Mouse (Mus musculus) thymus, postnatal 14 days (tissue): ENCODE results near the gene Usp3.

Experiments
- DNase-seq: peaks from one replicate; pipeline ENCODE4 v3.0.0; 2021

The Usp3 gene

GRCm38 (mm10) chr9:66506011-66506410 lies 86.9 kb downstream of the Usp3 start:
- DNase-seq = no peak

- peak; percentile 83 for DNase-seq
Measured at GRCm38 (mm10) chr9:66505141-66505917, 87.6 kb downstream of the Usp3 start.

- DNase-seq = no peak
Measured at GRCm38 (mm10) chr9:66504518-66504917, 88.4 kb downstream of the Usp3 start.

GRCm38 (mm10) chr9:66503879-66504411 lies 89.0 kb downstream of the Usp3 start:
- peak; percentile 51 for DNase-seq

GRCm38 (mm10) chr9:66501248-66501647 lies 91.7 kb downstream of the Usp3 start:
- peak; percentile 28 for DNase-seq

GRCm38 (mm10) chr9:66493992-66494391 lies 99.0 kb downstream of the Usp3 start:
- no peak for DNase-seq

- DNase-seq = peak; percentile 7
Measured at GRCm38 (mm10) chr9:66492361-66492760, 100.6 kb downstream of the Usp3 start.

- no peak for DNase-seq
Measured at GRCm38 (mm10) chr9:66488786-66489185, 104.2 kb downstream of the Usp3 start.

GRCm38 (mm10) chr9:66483429-66483828 lies 109.5 kb downstream of the Usp3 start:
- DNase-seq = no peak

- DNase-seq = no peak
Measured at GRCm38 (mm10) chr9:66477785-66478184, 115.2 kb downstream of the Usp3 start.

- peak; percentile 59 for DNase-seq
Measured at GRCm38 (mm10) chr9:66465087-66465486, 127.9 kb downstream of the Usp3 start.
